Mouse (Mus musculus) splenic B cell, adult 2 months (primary cell): ENCODE data around the gene Col4a3.

Experiments
- DNase-seq: peaks from one replicate; pipeline ENCODE4 v3.0.0-alpha.2; 2011; ENCODE audit warnings: low read depth, low spot score
- H3K27me3 ChIP-seq: 2 replicates; pipeline ENCODE4 v1.6.1; 2012; ENCODE audit warnings: mild to moderate bottlenecking, low read length, moderate library complexity, mixed read lengths; ENCODE audit not compliant: control insufficient read depth, poor library complexity, insufficient read depth, severe bottlenecking
- H3K36me3 ChIP-seq: 2 replicates; pipeline ENCODE4 v1.6.1; 2012; ENCODE audit warnings: mild to moderate bottlenecking, low read length, moderate library complexity, mixed read lengths; ENCODE audit not compliant: control insufficient read depth, poor library complexity, insufficient read depth, severe bottlenecking

Gene Col4a3

GRCm38 (mm10) chr1:82686866-82687265, 100.1 kb downstream of the Col4a3 start:
- Histone ChIP-seq H3K36me3 (no peaks in the 10 kb centered on the region), H3K27me3 (no peaks in the 10 kb centered on the region)
- DNase-seq = no peak

GRCm38 (mm10) chr1:82687931-82688330, 101.2 kb downstream of the Col4a3 start:
- DNase-seq = no peak
- H3K36me3 ChIP-seq = no peaks in the 10 kb centered on the region
- H3K27me3 ChIP-seq = no peaks in the 10 kb centered on the region

GRCm38 (mm10) chr1:82695915-82696314, 109.2 kb downstream of the Col4a3 start:
- no peaks in the 10 kb centered on the region for H3K27me3 ChIP-seq
- H3K36me3 ChIP-seq = no peaks in the 10 kb centered on the region
- DNase-seq = no peak

GRCm38 (mm10) chr1:82717816-82718512, 131.2 kb downstream of the Col4a3 start:
- H3K36me3 ChIP-seq = no peaks in the 10 kb centered on the region; the same call in 1 of the 2 replicates
- no peak for DNase-seq
- H3K27me3 ChIP-seq = no peaks in the 10 kb centered on the region; the same call in 1 of the 2 replicates

- Histone ChIP-seq H3K27me3 (no peaks in the 10 kb centered on the region; the same call in 1 of the 2 replicates), H3K36me3 (peaks cover 2% of the 10 kb centered on the region; the same call in 1 of the 2 replicates)
- DNase-seq = peak; percentile 96
These were observed 137.8 kb downstream of the Col4a3 start, which contains the start of gene Mff for GRCm38 (mm10) chr1:82724339-82725025. Mff (plus strand) TSS chr1:82724890.

GRCm38 (mm10) chr1:82725026-82725874, 138.5 kb downstream of the Col4a3 start:
- DNase-seq = no peak

GRCm38 (mm10) chr1:82725875-82726185, 139.1 kb downstream of the Col4a3 start:
- DNase-seq = no peak
- Histone ChIP-seq H3K27me3 (no peaks in the 10 kb centered on the region), H3K36me3 (peaks cover 5% of the 10 kb centered on the region; the same call in 1 of the 2 replicates)

More at GRCm38 (mm10) chr1:82725026-82725874, 138.5 kb downstream of the Col4a3 start:
- Histone ChIP-seq H3K27me3 (no peaks in the 10 kb centered on the region), H3K36me3 (peaks cover 5% of the 10 kb centered on the region; the same call in 1 of the 2 replicates)

- peaks cover 7% of the 10 kb centered on the region for H3K36me3 ChIP-seq
These were observed 139.8 kb downstream of the Col4a3 start for GRCm38 (mm10) chr1:82726482-82726881.

GRCm38 (mm10) chr1:82733357-82733756, 146.6 kb downstream of the Col4a3 start:
- Histone ChIP-seq H3K27me3 (no peaks in the 10 kb centered on the region), H3K36me3 (peaks cover 14% of the 10 kb centered on the region)
- no peak for DNase-seq

More at GRCm38 (mm10) chr1:82726482-82726881, 139.8 kb downstream of the Col4a3 start:
- DNase-seq = no peak
- H3K27me3 ChIP-seq = no peaks in the 10 kb centered on the region

GRCm38 (mm10) chr1:82738066-82738465, 151.3 kb downstream of the Col4a3 start:
- H3K36me3 ChIP-seq = peaks cover 5% of the 10 kb centered on the region; the same call in 1 of the 2 replicates
- no peaks in the 10 kb centered on the region for H3K27me3 ChIP-seq
- DNase-seq = no peak

GRCm38 (mm10) chr1:82741539-82741938, 154.8 kb downstream of the Col4a3 start:
- H3K36me3 ChIP-seq = peaks cover 4% of the 10 kb centered on the region; the same call in 1 of the 2 replicates
- no peak for DNase-seq
- H3K27me3 ChIP-seq = no peaks in the 10 kb centered on the region

GRCm38 (mm10) chr1:82743962-82744361, 157.2 kb downstream of the Col4a3 start:
- H3K27me3 ChIP-seq = no peaks in the 10 kb centered on the region
- no peak for DNase-seq

GRCm38 (mm10) chr1:82746408-82746807, 159.7 kb downstream of the Col4a3 start:
- no peak for DNase-seq
- Histone ChIP-seq H3K36me3 (peaks cover 5% of the 10 kb centered on the region; the same call in 1 of the 2 replicates), H3K27me3 (no peaks in the 10 kb centered on the region)

More at GRCm38 (mm10) chr1:82743962-82744361, 157.2 kb downstream of the Col4a3 start:
- peaks cover 4% of the 10 kb centered on the region; the same call in 1 of the 2 replicates for H3K36me3 ChIP-seq

- no peak for DNase-seq
- Histone ChIP-seq H3K27me3 (no peaks in the 10 kb centered on the region), H3K36me3 (0 out of 2 replicates have a peak, but pooled peaks cover 8% of the 10 kb centered on the region)
These were observed 161.2 kb downstream of the Col4a3 start for GRCm38 (mm10) chr1:82747714-82748452.
